Mouse (Mus musculus): ENCODE results near the gene Ap3m1. TPM values are rescaled to one million over a fixed set of nuclear protein-coding genes. Genes with fewer than 3 reads are reported as not detected.
A peak's percentile ranks its signal among the peaks of the same experiment; 100 is the strongest.

Ap3m1 gene
- total RNA-seq, 2 experiments from 2014 or later, result 69.6 to 70.4 TPM

- intact Hi-C loops (cut with DNase I), result loop anchor here (2.0 kb wide), 1 partner anchor 19 kb away; no protein-coding TSS in a partner anchor
- DNase-seq (ENCODE audit: low spot score in 2 of 2), result peak in 1 of 2 experiments; percentile 42
Observed at GRCm38 (mm10) chr14:21031783-21032511, 20.4 kb downstream of the Ap3m1 start.

- peak; percentile 28 to 72 for DNase-seq (ENCODE audit: low spot score in 2 of 2)
- intact Hi-C loops (cut with DNase I), result no loop called here
Observed at GRCm38 (mm10) chr14:21029025-21029659, 23.2 kb downstream of the Ap3m1 start.

GRCm38 (mm10) chr14:21027542-21027941, 24.8 kb downstream of the Ap3m1 start:
- intact Hi-C loops (cut with DNase I), result no loop called here
- DNase-seq (ENCODE audit: low spot score in 2 of 2), result no peak

- intact Hi-C loops (cut with DNase I), result no loop called here
- peak in 1 of 2 experiments; percentile 66 for DNase-seq (ENCODE audit: low spot score in 2 of 2)
Observed at GRCm38 (mm10) chr14:21020435-21020834, 31.9 kb downstream of the Ap3m1 start.

- intact Hi-C loops (cut with DNase I), result loop anchor here (5.0 kb wide), 2 partner anchors 217 to 287 kb away; partner anchors contain the start of gene Ndst2
- peak in 1 of 2 experiments; percentile 71 for DNase-seq (ENCODE audit: low spot score in 2 of 2)
Observed at GRCm38 (mm10) chr14:21018977-21019376, 33.3 kb downstream of the Ap3m1 start.

GRCm38 (mm10) chr14:21017871-21018270, 34.4 kb downstream of the Ap3m1 start:
- intact Hi-C loops (cut with DNase I), result loop anchor here (5.0 kb wide), 2 partner anchors 216 to 286 kb away; partner anchors contain the start of gene Ndst2
- no peak for DNase-seq (ENCODE audit: low spot score in 2 of 2)

GRCm38 (mm10) chr14:21013800-21014334, 38.4 kb downstream of the Ap3m1 start:
- no peak for DNase-seq (ENCODE audit: low spot score in 2 of 2)
- intact Hi-C loops (cut with DNase I), result no loop called here

GRCm38 (mm10) chr14:20999617-21000016, 52.7 kb downstream of the Ap3m1 start:
- no peak for DNase-seq (ENCODE audit: low spot score in 2 of 2)
- intact Hi-C loops (cut with DNase I), result no loop called here

GRCm38 (mm10) chr14:20997548-20997947, 54.8 kb downstream of the Ap3m1 start:
- DNase-seq (ENCODE audit: low spot score in 2 of 2), result no peak
- intact Hi-C loops (cut with DNase I), result no loop called here

GRCm38 (mm10) chr14:20996361-20996760, 55.9 kb downstream of the Ap3m1 start:
- DNase-seq (ENCODE audit: low spot score in 2 of 2), result no peak
- intact Hi-C loops (cut with DNase I), result no loop called here

GRCm38 (mm10) chr14:20995497-20995896, 56.8 kb downstream of the Ap3m1 start:
- DNase-seq (ENCODE audit: low spot score in 2 of 2), result no peak
- intact Hi-C loops (cut with DNase I), result no loop called here

GRCm38 (mm10) chr14:20994475-20994874, 57.8 kb downstream of the Ap3m1 start:
- no peak for DNase-seq (ENCODE audit: low spot score in 2 of 2)
- intact Hi-C loops (cut with DNase I), result loop anchor here (5.0 kb wide), 3 partner anchors 67 to 187 kb away; partner anchors contain the start of gene Vcl

GRCm38 (mm10) chr14:20993067-20993691, 59.1 kb downstream of the Ap3m1 start:
- intact Hi-C loops (cut with DNase I), result loop anchor here (5.0 kb wide), 3 partner anchors 66 to 186 kb away; partner anchors contain the start of gene Vcl
- DNase-seq (ENCODE audit: low spot score in 2 of 2), result peak; percentile 69 to 76

GRCm38 (mm10) chr14:20991492-20991891, 60.8 kb downstream of the Ap3m1 start:
- no peak for DNase-seq (ENCODE audit: low spot score in 2 of 2)
- intact Hi-C loops (cut with DNase I), result loop anchor here (5.0 kb wide), 3 partner anchors 64 to 184 kb away; partner anchors contain the start of gene Vcl

GRCm38 (mm10) chr14:20985482-20985881, 66.8 kb downstream of the Ap3m1 start:
- intact Hi-C loops (cut with DNase I), result no loop called here

GRCm38 (mm10) chr14:20983832-20984231, 68.5 kb downstream of the Ap3m1 start:
- peak in 1 of 2 experiments; percentile 31 for DNase-seq (ENCODE audit: low spot score in 2 of 2)

More at GRCm38 (mm10) chr14:20985482-20985881, 66.8 kb downstream of the Ap3m1 start:
- DNase-seq (ENCODE audit: low spot score in 2 of 2), result no peak

More at GRCm38 (mm10) chr14:20983832-20984231, 68.5 kb downstream of the Ap3m1 start:
- intact Hi-C loops (cut with DNase I), result no loop called here

Measured in left cerebral cortex, postnatal 25 days (tissue).